Mouse (Mus musculus): Measurements from ENCODE around the gene Zfp637.
"Not testable (repeated sequence)": the region's sequence is repeated elsewhere in the genome, so short reads cannot be mapped to it uniquely, and the experiment has no call there.

Gene Zfp637

DNA sequence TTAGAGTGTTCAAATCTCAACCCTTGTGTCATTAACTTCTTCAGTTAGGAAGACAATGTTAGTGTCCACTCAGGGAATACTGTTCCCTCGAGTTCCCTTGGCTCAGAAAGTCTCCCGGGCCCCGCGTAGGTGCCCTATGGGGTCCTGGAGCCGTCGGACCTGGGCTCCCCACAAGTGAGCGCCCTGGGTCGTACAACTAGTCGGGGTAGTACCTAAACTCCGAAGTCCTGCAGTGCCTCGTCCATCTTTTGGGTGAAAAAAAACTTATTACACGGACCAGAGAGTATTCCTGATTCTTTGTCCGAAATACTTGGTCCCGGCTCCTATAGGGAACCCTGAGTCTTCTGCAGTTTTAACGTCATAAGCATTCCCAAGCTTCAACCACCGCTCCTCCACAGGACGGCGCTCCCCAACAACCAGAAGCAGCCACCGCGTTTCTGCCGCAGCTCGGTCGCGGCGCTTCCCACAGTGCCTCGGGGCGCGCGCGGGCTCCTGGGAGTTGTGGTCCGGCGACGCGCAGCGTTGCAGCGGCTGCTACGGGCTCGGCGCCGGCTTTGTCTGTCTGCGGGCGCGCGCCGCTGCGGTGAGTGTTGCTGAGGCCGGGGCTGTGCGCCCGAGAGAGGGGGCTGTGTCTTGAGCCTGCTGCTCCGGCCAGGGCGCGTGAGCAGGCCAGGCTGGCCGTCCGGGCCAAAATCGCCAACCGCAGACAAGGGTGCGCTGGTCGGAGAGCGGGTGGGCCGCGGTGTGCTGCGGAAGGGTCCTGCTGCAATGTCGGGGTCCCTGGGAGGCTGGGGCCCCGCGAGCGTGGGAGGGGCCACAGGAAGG, at the start of gene Zfp637:
TSS of gene Zfp637 (plus strand) at position 495 of the 825 bp plus-strand sequence.
- DNase-seq: peak; percentile 92

DNA sequence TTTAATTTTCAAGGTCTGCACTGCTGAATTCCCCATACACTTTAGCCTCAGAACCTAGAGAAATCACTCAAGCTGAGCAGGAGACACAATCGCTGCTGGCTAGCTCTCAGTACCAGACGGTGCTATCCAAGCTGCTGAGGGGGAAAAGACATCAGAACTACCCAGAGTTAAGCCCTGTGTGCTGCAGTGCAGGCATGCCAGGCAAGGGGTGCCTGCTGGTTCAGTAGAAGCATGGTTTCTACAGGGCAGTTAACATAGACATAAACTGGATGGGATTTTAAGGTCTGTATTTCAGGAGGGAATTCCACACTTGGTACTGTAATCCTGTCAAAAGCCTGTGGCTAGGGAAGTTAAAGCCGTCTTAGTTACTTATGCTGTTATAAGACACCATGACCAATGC, 45.7 kb upstream of the Zfp637 start:
- no peak for DNase-seq

DNA sequence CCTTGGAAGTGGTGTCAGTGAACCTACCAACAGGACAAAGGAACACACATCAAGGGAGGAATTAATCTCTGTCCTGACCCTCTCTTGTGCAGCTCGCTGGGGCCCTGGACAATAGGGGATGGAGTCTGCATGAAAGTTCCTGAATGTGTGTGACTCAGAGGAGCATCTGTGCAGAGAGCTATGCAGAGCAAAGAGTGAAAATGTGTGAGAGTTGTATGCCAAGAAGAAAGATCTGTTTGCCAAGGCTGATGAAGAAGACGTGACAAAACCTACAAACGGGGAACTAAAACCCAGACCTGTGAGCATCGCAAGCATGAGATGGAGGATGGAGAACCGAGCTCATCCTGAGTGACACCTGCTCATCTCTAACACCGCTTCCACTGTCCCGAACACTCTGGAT, 40.2 kb upstream of the Zfp637 start:
- no peak for DNase-seq

DNA sequence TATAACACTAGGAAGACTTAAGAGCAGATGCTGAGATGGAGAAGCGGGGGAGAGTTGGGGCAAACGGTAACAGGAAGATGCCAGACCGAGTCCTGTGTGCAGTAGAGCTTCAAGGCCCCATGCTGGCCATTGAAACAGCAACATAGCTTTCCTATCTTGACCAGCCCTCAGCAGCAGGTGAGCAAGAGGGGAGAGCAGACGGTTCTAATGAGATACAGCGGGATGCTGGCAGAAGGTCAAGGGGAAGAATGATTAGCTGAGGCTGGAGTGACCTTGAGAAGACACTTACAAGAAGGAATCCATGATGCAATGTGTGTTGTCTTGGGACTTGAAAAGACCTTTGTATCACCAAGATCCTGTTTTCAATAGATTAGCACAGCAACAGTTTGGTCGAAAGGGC, 39.2 kb upstream of the Zfp637 start:
- DNase-seq: no peak

DNA sequence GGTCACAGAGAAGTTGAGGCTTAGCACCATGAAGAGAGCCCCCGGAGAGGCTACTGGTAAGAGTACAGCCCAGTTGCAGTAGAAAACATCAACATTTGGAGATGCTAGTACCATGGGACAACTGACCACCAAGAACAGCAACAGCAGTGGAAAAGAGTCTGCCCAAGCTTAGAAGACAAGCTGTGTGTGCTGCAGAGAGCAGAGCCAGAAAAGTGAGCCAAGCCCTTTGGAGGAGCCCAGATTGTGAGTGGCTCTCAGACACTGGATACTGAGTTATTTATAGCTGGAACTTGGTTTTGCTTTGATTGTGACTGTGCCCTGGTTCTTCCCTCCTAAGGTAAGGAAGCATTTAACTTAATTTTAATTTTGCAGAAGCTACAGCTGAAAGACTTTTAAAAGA, 33.2 kb upstream of the Zfp637 start:
- no peak for DNase-seq

DNA sequence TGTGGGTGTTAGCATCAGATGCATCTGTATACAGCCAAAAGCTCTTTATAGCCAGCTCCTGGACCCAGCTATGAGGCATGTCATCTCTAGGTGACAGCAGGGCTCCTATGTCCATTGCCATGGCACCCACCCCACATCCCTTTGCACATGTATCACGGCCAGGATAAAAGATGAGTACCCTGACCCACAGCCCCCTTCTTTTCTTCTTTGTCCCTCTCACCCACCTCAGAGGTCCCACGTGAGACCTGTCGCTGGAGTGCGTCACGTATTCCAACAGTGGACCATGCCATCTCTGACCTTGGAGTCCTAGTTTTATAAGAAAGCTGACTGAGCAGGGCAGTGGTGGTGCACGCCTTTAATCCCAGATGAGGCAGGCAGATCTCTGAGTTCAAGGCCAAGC, 31.2 kb upstream of the Zfp637 start:
- DNase-seq: no peak

DNA sequence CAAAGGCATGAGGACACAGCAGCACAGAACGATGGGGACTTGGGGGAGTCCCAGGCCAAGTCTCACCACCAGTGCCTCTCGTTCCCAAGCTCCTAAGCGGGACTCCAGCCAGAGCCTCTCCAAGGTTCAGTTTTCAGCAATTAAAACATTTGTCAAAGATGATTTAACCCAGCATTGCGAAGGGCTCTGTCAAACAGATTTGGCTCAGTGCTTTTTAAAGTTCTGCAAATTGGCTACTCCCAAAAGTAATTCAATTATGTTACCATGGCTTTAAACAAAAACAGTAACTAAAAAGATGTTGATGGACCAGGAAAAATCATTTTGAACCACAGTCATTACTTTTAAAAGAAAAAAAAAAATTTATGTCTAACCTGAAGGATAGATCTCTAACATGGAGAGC, 30.3 kb upstream of the Zfp637 start:
- no peak for DNase-seq

DNA sequence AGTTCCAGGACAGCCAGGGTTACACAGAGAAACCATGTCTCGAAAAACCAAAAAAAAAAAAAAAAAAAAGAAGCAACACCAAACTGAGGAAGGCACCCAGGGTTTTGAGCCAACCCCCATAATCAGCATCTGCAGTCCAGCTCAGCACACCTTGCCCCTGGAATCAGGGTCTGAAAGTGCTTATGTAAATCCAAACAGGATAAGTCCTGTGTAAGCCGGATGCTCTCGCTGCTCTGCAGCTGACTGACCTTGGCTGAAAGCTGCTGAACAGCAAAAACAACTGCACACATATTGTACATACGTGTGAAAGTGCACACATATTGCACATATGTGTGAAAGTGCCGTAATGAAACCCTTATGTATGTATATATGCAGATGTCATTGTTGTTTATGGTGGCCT, 29.7 kb upstream of the Zfp637 start:
- no peak for DNase-seq

DNA sequence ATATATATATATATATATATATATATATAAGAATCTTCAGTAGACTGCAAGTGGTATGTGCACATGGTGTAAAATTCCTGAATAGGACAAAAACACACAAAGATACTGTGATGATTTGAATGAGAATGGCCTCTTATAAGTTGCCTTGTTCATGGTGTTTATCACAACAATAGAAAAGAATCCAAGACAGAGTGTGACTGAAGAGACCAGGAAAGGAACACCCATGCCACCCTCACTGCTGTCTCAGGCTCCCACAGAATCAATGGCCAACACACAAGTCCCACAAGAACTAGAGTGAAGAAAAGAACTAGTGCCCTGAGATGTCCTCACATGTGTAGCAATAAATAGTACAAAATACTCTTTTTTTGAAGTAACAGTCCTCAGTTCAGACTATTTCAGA, 26.3 kb upstream of the Zfp637 start:
- no peak for DNase-seq

DNA sequence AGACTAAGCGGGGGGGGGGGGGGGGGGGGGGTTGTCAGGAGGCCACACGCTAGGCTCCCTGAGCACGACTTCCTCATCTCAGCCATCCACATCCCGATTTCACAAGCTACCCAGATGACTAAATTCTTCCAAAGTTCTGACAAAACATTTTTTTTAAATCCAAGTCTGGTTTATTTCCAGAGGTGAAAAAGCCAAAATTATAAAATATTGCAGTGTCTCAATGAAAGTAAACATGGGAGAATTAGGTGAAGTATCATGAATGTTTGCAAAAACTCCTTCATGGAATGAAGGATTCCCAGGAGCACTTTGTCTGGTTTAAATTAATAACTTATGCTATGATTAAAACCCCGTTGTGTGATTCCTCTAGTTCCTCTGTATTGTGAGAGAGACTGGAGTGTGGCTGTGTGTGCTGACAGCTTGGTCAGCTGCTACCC, 23.9 kb upstream of the Zfp637 start:
- no peak for DNase-seq

DNA sequence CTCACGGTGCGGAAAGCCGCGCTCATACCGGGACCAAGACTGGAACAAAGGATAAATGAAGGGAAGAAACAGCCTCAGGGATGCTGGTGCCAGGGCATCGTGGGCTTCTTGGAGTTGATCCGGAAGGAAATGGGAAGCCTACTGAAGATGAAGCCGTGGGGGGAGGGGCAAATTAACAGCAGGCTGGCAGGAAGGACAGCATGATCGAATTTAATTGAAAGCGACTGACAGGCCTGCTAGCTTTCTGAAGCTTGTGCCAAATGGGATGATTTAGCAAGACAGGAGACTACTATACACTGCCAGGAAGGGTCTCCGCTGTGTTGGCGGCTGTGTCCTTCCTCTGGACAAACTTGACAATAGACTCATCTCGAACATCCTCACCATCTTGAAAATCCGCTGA, 20.7 kb upstream of the Zfp637 start:
- no peak for DNase-seq

DNA sequence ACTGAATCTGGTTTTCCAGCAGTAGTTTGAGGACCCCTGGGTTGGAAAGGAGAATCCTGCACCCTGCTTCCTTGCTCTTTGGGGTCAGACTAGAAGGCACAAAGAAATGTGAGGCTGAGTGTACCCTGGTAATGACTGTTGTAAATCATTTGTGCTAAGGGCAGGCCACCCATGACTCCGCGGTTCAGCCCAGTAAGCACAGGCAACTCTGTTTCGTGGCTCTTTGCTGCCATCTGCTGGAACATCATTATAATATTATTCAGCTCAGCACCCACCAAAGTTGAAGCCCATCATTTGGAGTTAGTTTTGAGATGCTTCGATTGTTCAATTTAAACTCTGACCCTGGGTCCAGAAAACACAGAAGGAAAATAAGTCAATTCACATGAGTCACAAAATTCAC, 15.6 kb upstream of the Zfp637 start:
- peak; percentile 68 for DNase-seq

DNA sequence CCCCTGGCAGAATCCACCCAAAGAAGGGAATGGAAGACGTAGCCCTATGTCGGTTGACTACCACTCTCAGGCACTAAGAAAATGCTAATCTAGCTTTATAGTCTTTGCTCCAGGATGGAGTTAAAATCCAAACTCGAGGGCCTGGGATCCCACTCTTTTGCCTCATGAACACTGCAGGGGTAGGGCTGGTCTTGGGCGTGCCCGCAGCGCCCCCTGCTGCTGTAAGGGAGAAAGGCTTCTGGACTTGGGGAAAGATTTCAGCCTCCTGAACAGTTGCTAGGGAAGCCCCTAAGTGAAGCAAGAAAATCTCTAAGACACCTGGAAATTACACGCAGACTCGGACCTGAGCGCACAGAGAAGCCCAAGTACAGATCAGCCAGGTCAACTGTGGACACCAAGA, 12.7 kb upstream of the Zfp637 start:
- peak; percentile 62 for DNase-seq

DNA sequence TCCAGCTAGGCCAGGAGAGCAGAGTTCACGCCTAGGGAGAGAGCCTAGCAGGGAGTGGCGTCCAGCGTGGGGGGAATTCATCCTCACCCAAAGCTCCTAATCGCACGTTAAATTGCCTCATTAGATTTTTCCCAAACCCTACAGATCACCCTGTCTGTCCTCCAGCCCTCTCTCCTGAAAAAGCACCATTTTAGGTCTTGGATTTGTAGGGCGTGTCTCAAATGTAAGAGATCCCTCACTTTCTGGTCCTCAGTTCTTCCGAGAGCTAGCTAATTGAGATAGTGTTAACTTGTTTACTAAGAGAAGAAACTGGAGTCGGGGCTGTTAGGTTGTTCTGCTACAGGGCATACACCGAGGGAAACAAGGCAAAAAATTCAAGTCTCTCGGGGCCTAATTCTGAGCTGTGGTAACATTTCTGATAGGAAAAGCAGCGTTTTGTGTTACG, 553 bp downstream of the Zfp637 start:
- DNase-seq: no peak

DNA sequence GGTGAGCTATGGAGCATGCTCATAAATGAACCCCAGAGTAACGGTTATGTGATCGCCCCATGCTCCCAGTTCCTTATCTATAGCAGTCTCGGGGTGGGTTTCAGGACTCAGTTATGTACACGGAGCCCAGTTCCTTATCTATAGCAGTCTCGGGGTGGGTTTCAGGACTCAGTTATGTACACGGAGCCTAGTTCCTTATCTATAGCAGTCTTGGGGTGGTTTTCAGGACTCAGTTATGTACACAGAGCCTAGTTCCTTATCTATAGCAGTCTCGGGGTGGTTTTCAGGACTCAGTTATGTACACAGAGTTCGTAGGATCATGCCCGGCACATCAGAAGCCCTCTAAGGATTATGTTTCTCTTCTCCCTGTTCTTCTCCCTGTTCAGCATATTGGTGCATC, 3.6 kb downstream of the Zfp637 start:
- no peak for DNase-seq

DNA sequence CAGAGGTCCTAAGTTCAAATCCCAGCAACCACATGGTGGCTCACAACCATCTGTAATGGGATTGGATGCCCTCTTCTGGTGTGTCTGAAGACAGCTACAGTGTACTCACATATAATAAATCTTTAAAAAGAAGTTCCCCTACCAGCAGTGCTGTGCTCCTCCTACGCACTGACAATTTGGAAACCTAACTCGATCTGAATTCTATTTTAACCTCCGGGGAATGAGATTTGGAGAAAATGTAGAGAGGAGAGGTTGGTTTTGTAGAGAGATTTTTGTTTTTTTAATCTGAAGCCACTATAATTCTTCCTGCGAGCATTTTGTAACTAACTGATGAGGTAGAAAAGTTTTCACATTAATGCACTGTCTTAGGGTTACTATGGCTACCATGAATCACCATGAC, 5.7 kb downstream of the Zfp637 start:
- DNase-seq: not testable (repeated sequence)

DNA sequence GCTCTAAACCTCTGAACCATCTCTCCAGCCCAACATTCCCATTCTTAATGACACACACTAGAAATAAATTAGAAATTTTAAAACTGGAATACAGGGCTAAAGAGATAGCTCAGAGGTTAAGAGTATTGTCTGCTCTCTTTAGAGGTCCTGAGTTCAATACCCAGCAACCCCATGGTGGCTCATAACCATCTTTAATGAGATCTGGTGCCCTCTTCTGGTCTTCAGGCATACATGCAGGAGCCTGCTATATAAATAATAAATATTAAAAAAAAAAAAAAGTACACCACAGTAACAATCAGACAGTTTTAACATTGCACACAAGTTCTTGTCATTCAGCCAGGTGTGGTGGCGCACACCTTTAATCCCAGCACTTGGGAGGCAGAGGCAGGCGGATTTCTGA, 6.8 kb downstream of the Zfp637 start:
- no peak for DNase-seq

DNA sequence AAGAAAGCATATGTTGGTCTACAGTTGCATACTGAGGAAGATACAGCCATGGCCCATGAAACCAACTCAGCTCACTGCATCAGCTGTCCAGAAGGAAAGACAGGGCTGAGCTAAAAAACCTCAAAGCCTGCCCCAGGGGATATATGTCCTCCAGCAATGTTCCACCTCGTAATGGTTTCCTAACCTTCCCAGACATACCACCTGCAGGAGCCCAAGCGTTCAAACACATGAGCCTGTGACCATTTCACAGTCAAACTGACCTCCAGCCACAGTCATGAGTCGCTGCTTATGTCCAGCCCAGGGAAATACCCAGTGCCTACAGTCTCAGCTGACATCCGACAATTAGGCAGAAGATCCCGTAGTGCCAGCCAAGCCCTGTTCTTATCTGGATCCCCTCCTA, 7.6 kb downstream of the Zfp637 start:
- DNase-seq: no peak

DNA sequence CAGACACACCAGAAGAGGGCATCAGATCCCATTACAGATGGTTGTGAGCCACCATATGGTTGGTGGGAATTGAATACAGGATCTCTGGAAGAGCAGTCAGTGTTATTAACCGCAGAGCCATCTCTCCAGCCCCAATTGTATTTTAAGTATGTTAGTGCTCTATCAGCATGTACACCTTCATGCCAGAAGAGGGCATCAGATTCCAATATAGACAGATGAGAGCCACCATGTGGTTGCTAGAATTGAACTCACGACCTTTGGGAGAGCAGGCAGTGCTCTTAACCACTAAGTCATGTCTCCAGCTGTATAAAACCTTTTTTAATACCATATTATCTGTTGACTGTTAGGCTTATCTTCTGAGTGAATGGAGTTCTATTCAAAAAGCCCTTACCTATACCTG, 10.8 kb downstream of the Zfp637 start:
- peak; percentile 44 for DNase-seq

DNA sequence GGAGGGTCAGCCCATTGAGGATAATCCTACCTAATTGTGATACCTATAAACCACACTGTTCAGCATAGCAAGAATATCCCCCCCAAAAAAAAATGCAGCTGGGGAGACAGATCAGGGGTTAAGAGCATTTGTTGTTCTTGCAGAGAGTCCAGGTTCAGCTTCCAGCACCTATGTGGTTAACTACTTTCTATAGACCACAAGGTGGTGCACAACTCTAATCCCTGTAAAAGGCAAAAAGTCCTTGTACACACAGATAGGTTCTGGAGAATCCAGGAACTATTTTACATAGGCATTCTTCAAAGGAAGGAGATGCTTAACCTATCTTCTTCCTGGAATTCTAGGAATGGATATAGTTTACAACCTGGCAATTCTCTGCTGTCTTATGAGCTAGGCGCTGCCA, 17.0 kb downstream of the Zfp637 start:
- DNase-seq: peak; percentile 32

DNA sequence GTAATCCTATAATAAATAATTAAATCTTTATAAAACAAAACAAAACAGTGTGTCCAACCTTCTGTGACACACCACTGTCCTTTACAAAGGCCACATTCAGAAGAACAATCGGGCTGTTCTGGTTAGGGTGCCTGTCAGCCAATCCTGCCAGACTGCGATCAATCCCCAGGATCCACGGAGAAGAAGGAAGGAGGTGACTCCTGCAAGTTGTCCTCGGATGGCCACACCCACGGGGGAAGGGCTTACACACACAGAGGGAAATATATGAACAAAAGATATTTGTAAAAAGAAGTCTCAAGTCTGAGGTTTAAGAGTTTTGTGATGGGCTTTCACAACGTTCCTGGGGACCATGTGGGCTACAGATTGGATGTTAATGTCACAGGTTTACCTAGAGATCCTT, 20.9 kb downstream of the Zfp637 start, which contains the start of gene Zfp239:
TSS of gene Zfp239 (plus strand) at position 253 of the 400 bp plus-strand sequence.
- peak; percentile 25 for DNase-seq

DNA sequence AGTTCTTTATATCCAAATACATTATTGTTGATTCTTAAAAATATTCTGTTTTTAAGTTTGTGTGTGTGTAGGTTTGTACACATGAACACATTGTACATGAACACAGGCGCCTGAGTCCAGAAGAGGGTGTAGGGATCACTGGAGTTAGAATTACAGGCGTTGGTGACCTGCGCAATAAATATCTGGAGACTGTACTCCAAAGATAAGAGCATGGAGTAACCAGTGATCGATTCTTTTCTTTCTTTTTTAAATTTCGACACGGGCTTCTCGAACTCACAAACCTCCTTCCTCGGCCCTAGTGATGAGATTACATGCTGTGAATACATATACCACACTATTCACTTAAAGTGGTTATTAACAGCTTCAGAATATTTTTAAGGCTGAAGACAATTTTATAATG, 21.5 kb downstream of the Zfp637 start:
- no peak for DNase-seq

DNA sequence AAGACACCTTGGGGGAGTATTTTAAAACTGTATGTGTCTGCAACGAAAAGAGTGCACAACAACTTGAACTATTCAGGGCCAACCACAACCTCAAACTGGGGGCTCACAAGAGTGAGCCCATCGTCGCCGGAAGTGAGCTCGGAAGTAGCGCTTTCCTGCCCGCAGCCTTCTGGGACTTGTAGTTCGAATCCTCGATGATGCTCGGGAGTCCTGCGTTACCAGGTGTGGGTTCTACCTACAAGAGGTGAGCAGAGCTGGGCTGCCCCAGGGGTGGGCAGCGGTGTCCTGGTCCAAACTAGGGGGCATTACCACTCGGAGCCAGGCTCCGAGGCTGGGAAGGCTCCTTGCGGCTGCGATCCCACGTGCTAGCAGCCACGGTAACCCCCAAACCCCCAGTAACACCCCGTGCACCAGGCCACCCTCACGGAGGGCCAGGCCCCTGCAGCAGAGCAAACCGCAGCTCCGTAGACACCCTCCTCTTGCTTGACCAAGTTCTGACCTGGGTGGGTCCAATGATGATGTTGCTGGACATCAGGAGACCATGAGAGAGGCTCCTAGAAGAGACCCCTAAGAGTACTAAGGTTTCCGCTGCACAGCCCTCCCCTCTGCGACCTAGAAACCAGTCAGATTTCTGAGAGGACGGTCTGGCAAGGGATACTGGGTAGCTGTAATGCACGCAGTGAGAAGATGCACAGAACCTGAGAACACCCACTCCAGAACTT, 22.1 kb downstream of the Zfp637 start:
- peak; percentile 44 for DNase-seq

DNA sequence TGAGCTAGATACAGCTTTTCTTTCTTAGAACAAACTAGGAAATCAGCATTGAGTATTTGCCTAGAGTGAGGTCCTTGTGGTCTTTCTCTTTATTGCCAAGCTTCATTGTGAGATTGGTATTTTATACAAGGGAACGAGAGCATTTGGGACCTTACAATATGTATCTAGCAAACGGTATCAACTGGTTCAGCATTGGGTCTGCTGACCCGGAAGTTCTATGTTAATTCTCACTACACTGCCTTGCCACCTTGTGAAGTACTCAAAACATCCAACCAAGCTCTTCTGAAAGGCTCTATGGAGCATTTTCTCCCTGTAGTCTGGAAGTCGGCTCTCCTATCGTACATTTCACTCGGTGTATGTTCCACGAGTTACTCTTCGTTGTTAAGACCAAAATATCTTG, 22.8 kb downstream of the Zfp637 start:
- no peak for DNase-seq
